Mouse (Mus musculus) liver, embryonic 14.5 days (tissue): ENCODE data around the gene Pqlc3.

Experiments used
- CTCF ChIP-seq: IDR thresholded peaks from 2 replicates; pipeline ENCODE4 v1.5.1; 2016; ENCODE audit warnings: antibody characterized with exemption, low read depth, control low read depth
- EP300 ChIP-seq: IDR thresholded peaks from 2 replicates; pipeline ENCODE4 v1.6.1; 2016; ENCODE audit warnings: antibody characterized with exemption, low read depth

- no peak for TF ChIP-seq CTCF
- TF ChIP-seq EP300 = no peak
These were observed 7.9 kb downstream of the Pqlc3 start for GRCm38 (mm10) chr12:16992355-16992754.
